Mouse (Mus musculus) hindbrain, embryonic 16.5 days (tissue): ENCODE results near the gene Gna11. TPM values are rescaled to one million over a fixed set of nuclear protein-coding genes. Genes with fewer than 3 reads are reported as not detected.
A peak's percentile ranks its signal among the peaks of the same experiment; 100 is the strongest.

Source experiments
- ATAC-seq: fragments of 200-750 bp; cut with Nextera tagmentation; 2 replicates; pipeline ENCODE4 v1.8.0; 2017; ENCODE audit warnings: moderate TSS enrichment, moderate library complexity
- H3K27ac ChIP-seq: fragments of 300-500 bp; sonication (generic); 2 replicates; pipeline ENCODE4 v1.5.1; 2014; ENCODE audit warnings: low read depth, mild to moderate bottlenecking, control low read depth, low read length, moderate library complexity
- H3K27me3 ChIP-seq: fragments of 300-500 bp; sonication (generic); replicated peaks from 2 replicates; pipeline ENCODE4 v1.6.1; 2014; ENCODE audit warnings: low read length; ENCODE audit not compliant: control insufficient read depth, insufficient read depth
- H3K36me3 ChIP-seq: fragments of 300-500 bp; sonication (generic); 2 replicates; pipeline ENCODE4 v1.6.1; 2014; ENCODE audit warnings: mild to moderate bottlenecking, low read length, moderate library complexity, mixed read lengths; ENCODE audit not compliant: control insufficient read depth, insufficient read depth
- H3K4me1 ChIP-seq: fragments of 300-500 bp; sonication (generic); 2 replicates; pipeline ENCODE4 v1.6.1; 2014; ENCODE audit warnings: low read depth, low read length; ENCODE audit not compliant: control insufficient read depth, insufficient read depth
- H3K4me2 ChIP-seq: fragments of 300-500 bp; sonication (generic); 2 replicates; pipeline ENCODE4 v1.6.1; 2014; ENCODE audit warnings: mild to moderate bottlenecking, low read length, control low read depth, moderate library complexity
- H3K4me3 ChIP-seq: fragments of 300-500 bp; sonication (generic); 2 replicates; pipeline ENCODE4 v1.5.1; 2014; ENCODE audit warnings: mild to moderate bottlenecking, low read length, control low read depth, moderate library complexity
- H3K9ac ChIP-seq: fragments of 300-500 bp; sonication (generic); 2 replicates; pipeline ENCODE4 v1.6.1; 2014; ENCODE audit warnings: low read depth, mild to moderate bottlenecking, control low read depth, low read length, moderate library complexity
- H3K9me3 ChIP-seq: fragments of 300-500 bp; sonication (generic); 2 replicates; pipeline ENCODE4 v1.6.1; 2014; ENCODE audit warnings: mild to moderate bottlenecking, low read length, moderate library complexity; ENCODE audit not compliant: control insufficient read depth
- WGBS: fragments of 180-500 bp; shearing (Covaris S2); extraction: QIAGEN DNeasy Blood & Tissue Kit; methylation state at CpG from one replicate; pipeline ENCODE4 v1.1.7; 2014; 5-methylcytosine and 5-hydroxymethylcytosine counted together
- polyA plus RNA-seq: library from polyadenylated mRNA; unstranded; fragments of >200 nt; fragmentation: Nextera tagmentation; extraction: Ambion mirVana; gene quantifications from 2 replicates; pipeline ENCODE4 v1.2.1, GENCODE M21; 2015

The Gna11 gene
- polyA plus RNA-seq, 1 experiment from 2014 or later: 96.0 TPM

GRCm38 (mm10) chr10:81505016-81505664 is 39.9 kb downstream of the Gna11 start:
- Histone ChIP-seq H3K27ac (no peak overlapping the region), H3K4me3 (no peak overlapping the region), H3K4me2 (no peak overlapping the region), H3K9me3 (no peaks in the 10 kb centered on the region), H3K4me1 (peaks cover 3% of the 10 kb centered on the region; the same call in 1 of the 2 replicates), H3K27me3 (no peaks in the 10 kb centered on the region), H3K36me3 (no peaks in the 10 kb centered on the region), H3K9ac (no peak overlapping the region)
- ATAC-seq: no peak
- 82% methylated on average over 15 of the region's 15 CpGs for WGBS

- H3K36me3 ChIP-seq: no peaks in the 10 kb centered on the region
- H3K4me2 ChIP-seq: peak overlapping the region; percentile 87
- ATAC-seq: peak; percentile 47
- H3K27ac ChIP-seq: no peak overlapping the region
- H3K4me1 ChIP-seq: peaks cover 3% of the 10 kb centered on the region; the same call in 1 of the 2 replicates
- no peaks in the 10 kb centered on the region for H3K27me3 ChIP-seq
- peak overlapping the region; percentile 66 for H3K9ac ChIP-seq
- H3K9me3 ChIP-seq: no peaks in the 10 kb centered on the region
- peak overlapping the region; percentile 47 for H3K4me3 ChIP-seq
- 12% methylated on average over 30 of the region's 36 CpGs for WGBS
Observed at GRCm38 (mm10) chr10:81502658-81503057, 42.3 kb downstream of the Gna11 start.

GRCm38 (mm10) chr10:81501863-81502262 is 43.1 kb downstream of the Gna11 start:
- Histone ChIP-seq H3K4me2 (no peak overlapping the region), H3K9ac (no peak overlapping the region), H3K9me3 (no peaks in the 10 kb centered on the region), H3K27ac (no peak overlapping the region), H3K27me3 (no peaks in the 10 kb centered on the region), H3K36me3 (no peaks in the 10 kb centered on the region), H3K4me1 (peaks cover 10% of the 10 kb centered on the region), H3K4me3 (no peak overlapping the region)
- WGBS: 82% methylated on average over 5 of the region's 5 CpGs
- no peak for ATAC-seq

- no peak within 1 kb of the TSS for H3K9ac ChIP-seq
- H3K4me3 ChIP-seq: no peak within 1 kb of the TSS
- H3K9me3 ChIP-seq: no peaks in the 10 kb centered on the region
- no peak within 1 kb of the TSS for H3K4me2 ChIP-seq
- no peaks in the 10 kb centered on the region for H3K36me3 ChIP-seq
- H3K4me1 ChIP-seq: peaks cover 17% of the 10 kb centered on the region
- H3K27me3 ChIP-seq: no peaks in the 10 kb centered on the region
- H3K27ac ChIP-seq: no peak within 1 kb of the TSS
- ATAC-seq: no peak
- WGBS: 98% methylated on average over 3 of the region's 3 CpGs
Observed at GRCm38 (mm10) chr10:81500032-81500431, 45.0 kb downstream of the Gna11 start, which contains the start of gene S1pr4. Gene S1pr4, minus strand, starts transcription at chr10:81500132.

- Histone ChIP-seq H3K4me3 (no peak overlapping the region), H3K9ac (no peak overlapping the region), H3K27ac (no peak overlapping the region), H3K4me2 (no peak overlapping the region), H3K9me3 (no peaks in the 10 kb centered on the region), H3K4me1 (peaks cover 23% of the 10 kb centered on the region), H3K27me3 (no peaks in the 10 kb centered on the region), H3K36me3 (no peaks in the 10 kb centered on the region)
- 72% methylated on average over 23 of the region's 23 CpGs for WGBS
- ATAC-seq: no peak
Observed at GRCm38 (mm10) chr10:81499250-81499901, 45.6 kb downstream of the Gna11 start.

- Histone ChIP-seq H3K9me3 (no peaks in the 10 kb centered on the region), H3K27ac (no peak overlapping the region), H3K4me3 (no peak overlapping the region), H3K9ac (no peak overlapping the region), H3K4me1 (peaks cover 28% of the 10 kb centered on the region), H3K4me2 (no peak overlapping the region), H3K36me3 (no peaks in the 10 kb centered on the region), H3K27me3 (no peaks in the 10 kb centered on the region)
- ATAC-seq: no peak
- 86% methylated on average over 38 of the region's 38 CpGs for WGBS
Observed at GRCm38 (mm10) chr10:81498316-81499249, 46.4 kb downstream of the Gna11 start.

GRCm38 (mm10) chr10:81497401-81498270 is 47.4 kb downstream of the Gna11 start:
- Histone ChIP-seq H3K4me1 (peaks cover 24% of the 10 kb centered on the region), H3K9me3 (no peaks in the 10 kb centered on the region), H3K27ac (peak overlapping the region; percentile 73), H3K4me2 (peak overlapping the region; percentile 98), H3K36me3 (peaks cover 3% of the 10 kb centered on the region), H3K9ac (no peak overlapping the region; the same call in 1 of the 2 replicates), H3K4me3 (no peak overlapping the region), H3K27me3 (no peaks in the 10 kb centered on the region)
- 80% methylated on average over 17 of the region's 17 CpGs for WGBS
- ATAC-seq: no peak

- H3K9ac ChIP-seq: peak overlapping the region; percentile 58
- H3K4me1 ChIP-seq: peaks cover 24% of the 10 kb centered on the region
- H3K27ac ChIP-seq: peak overlapping the region; percentile 73
- no peaks in the 10 kb centered on the region for H3K27me3 ChIP-seq
- peaks cover 6% of the 10 kb centered on the region for H3K36me3 ChIP-seq
- ATAC-seq: no peak
- WGBS: 30% methylated on average over 4 of the region's 4 CpGs
- no peaks in the 10 kb centered on the region for H3K9me3 ChIP-seq
- H3K4me2 ChIP-seq: peak overlapping the region; percentile 98
- H3K4me3 ChIP-seq: peak overlapping the region; percentile 77
Observed at GRCm38 (mm10) chr10:81496969-81497368, 48.0 kb downstream of the Gna11 start.
